Mouse (Mus musculus) intestine, postnatal 0 days (tissue): ENCODE measurements around the gene Arhgef6. TPM values are rescaled to one million over a fixed set of nuclear protein-coding genes. Genes with fewer than 3 reads are reported as not detected.

Experiments
- ATAC-seq: fragments of 200-750 bp; cut with Nextera tagmentation; 2 replicates; pipeline ENCODE4 v1.8.0; 2017; ENCODE audit warnings: mild to moderate bottlenecking, moderate TSS enrichment, moderate library complexity
- H3K27ac ChIP-seq: fragments of 300-500 bp; sonication (generic); 2 replicates; pipeline ENCODE4 v1.5.1; 2014; ENCODE audit warnings: mild to moderate bottlenecking, low read depth, low read length, moderate library complexity
- H3K27me3 ChIP-seq: fragments of 300-500 bp; sonication (generic); replicated peaks from 2 replicates; pipeline ENCODE4 v1.6.1; 2014; ENCODE audit warnings: low read length, mixed read lengths; ENCODE audit not compliant: control insufficient read depth, insufficient read depth
- H3K36me3 ChIP-seq: fragments of 300-500 bp; sonication (generic); 2 replicates; pipeline ENCODE4 v1.6.1; 2014; ENCODE audit warnings: mild to moderate bottlenecking, moderate library complexity; ENCODE audit not compliant: control insufficient read depth, insufficient read depth
- H3K4me1 ChIP-seq: fragments of 300-500 bp; sonication (generic); replicated peaks from 2 replicates; pipeline ENCODE4 v1.6.1; 2014; ENCODE audit warnings: antibody characterized with exemption, low read length, mixed read lengths; ENCODE audit not compliant: control insufficient read depth, insufficient read depth
- H3K4me2 ChIP-seq: fragments of 300-500 bp; sonication (generic); replicated peaks from 2 replicates; pipeline ENCODE4 v1.6.1; 2014; ENCODE audit warnings: low read depth, mild to moderate bottlenecking, moderate library complexity
- H3K4me3 ChIP-seq: fragments of 300-500 bp; sonication (generic); 2 replicates; pipeline ENCODE4 v1.5.1; 2014; ENCODE audit warnings: low read depth, low read length
- H3K9ac ChIP-seq: fragments of 300-500 bp; sonication (generic); 2 replicates; pipeline ENCODE4 v1.6.1; 2014; ENCODE audit warnings: mild to moderate bottlenecking, low read depth, low read length
- H3K9me3 ChIP-seq: fragments of 300-500 bp; sonication (generic); 2 replicates; pipeline ENCODE4 v1.6.1; 2016; ENCODE audit warnings: mixed run types; ENCODE audit not compliant: control insufficient read depth
- CTCF ChIP-seq: sonication (generic); IDR thresholded peaks from 2 replicates; pipeline ENCODE4 v1.5.1; 2016; ENCODE audit warnings: low read depth, mild to moderate bottlenecking, control low read depth, antibody characterized with exemption, moderate library complexity
- WGBS: fragments of 180-500 bp; shearing (Covaris S2); extraction: QIAGEN DNeasy Blood & Tissue Kit; methylation state at CpG from one replicate; pipeline ENCODE4 v1.1.7; 2014; 5-methylcytosine and 5-hydroxymethylcytosine counted together
- polyA plus RNA-seq: library from polyadenylated mRNA; unstranded; fragments of >200 nt; fragmentation: Nextera tagmentation; extraction: Ambion mirVana; gene quantifications from 2 replicates; pipeline ENCODE4 v1.2.1, GENCODE M21; 2015

Gene Arhgef6
- polyA plus RNA-seq, 1 experiment from 2014 or later, result 2.7 TPM

GRCm38 (mm10) chrX:57187301-57187700, 151.2 kb downstream of the Arhgef6 start:
- no peaks in the 10 kb centered on the region for H3K4me1 ChIP-seq
- no peak overlapping the region for H3K27ac ChIP-seq
- H3K4me2 ChIP-seq, result no peak overlapping the region
- no peaks in the 10 kb centered on the region for H3K27me3 ChIP-seq
- no peaks in the 10 kb centered on the region for H3K36me3 ChIP-seq
- no peak overlapping the region for H3K9ac ChIP-seq
- no peak for TF ChIP-seq CTCF
- H3K4me3 ChIP-seq, result no peak overlapping the region
- ATAC-seq, result no peak
- 82% methylated on average over 8 of the region's 8 CpGs for WGBS
- H3K9me3 ChIP-seq, result no peaks in the 10 kb centered on the region

- ATAC-seq, result no peak
- Histone ChIP-seq H3K9ac (no peak overlapping the region), H3K4me1 (no peaks in the 10 kb centered on the region), H3K27me3 (no peaks in the 10 kb centered on the region), H3K4me2 (no peak overlapping the region), H3K27ac (no peak overlapping the region), H3K36me3 (no peaks in the 10 kb centered on the region), H3K4me3 (no peak overlapping the region), H3K9me3 (no peaks in the 10 kb centered on the region)
- no peak for TF ChIP-seq CTCF
- 85% methylated on average over 3 of the region's 3 CpGs for WGBS
Measured at GRCm38 (mm10) chrX:57183359-57183758, 155.2 kb downstream of the Arhgef6 start.

GRCm38 (mm10) chrX:57182470-57182869, 156.1 kb downstream of the Arhgef6 start:
- Histone ChIP-seq H3K9me3 (no peaks in the 10 kb centered on the region), H3K9ac (no peak overlapping the region), H3K4me1 (no peaks in the 10 kb centered on the region), H3K27ac (no peak overlapping the region), H3K27me3 (no peaks in the 10 kb centered on the region), H3K4me2 (no peak overlapping the region), H3K4me3 (no peak overlapping the region), H3K36me3 (no peaks in the 10 kb centered on the region)
- WGBS, result 89% methylated on average over 2 of the region's 2 CpGs
- no peak for ATAC-seq
- no peak for TF ChIP-seq CTCF

Other genes with a start within 250 kb of the Arhgef6 start
- gene Cd40lg, start 126.6 kb downstream of the Arhgef6 start, polyA plus RNA-seq, result not detected in 2 replicates
- gene Rbmx, start 54.3 kb upstream of the Arhgef6 start, polyA plus RNA-seq, result 32.2 and 33.2 TPM in 2 replicates
- gene Gm364, start 70.4 kb upstream of the Arhgef6 start, polyA plus RNA-seq, result not detected in 2 replicates
- gene Gpr101, start 165.0 kb upstream of the Arhgef6 start, polyA plus RNA-seq, result not detected in 2 replicates